Mouse (Mus musculus) heart, embryonic 11.5 days (tissue): ENCODE results near the gene Scd1. TPM values are rescaled to one million over a fixed set of nuclear protein-coding genes. Genes with fewer than 3 reads are reported as not detected.

Experiments
- ATAC-seq: fragments of 200-750 bp; cut with Nextera tagmentation; replicated peaks from 2 replicates; pipeline ENCODE4 v1.8.0; 2017; ENCODE audit warnings: moderate library complexity; ENCODE audit not compliant: insufficient number of reproducible peaks, low FRiP score, low TSS enrichment
- H3K27ac ChIP-seq: fragments of 300-500 bp; sonication (generic); 2 replicates; pipeline ENCODE4 v1.5.1; 2014; ENCODE audit warnings: mild to moderate bottlenecking, low read depth, low read length
- H3K27me3 ChIP-seq: fragments of 300-500 bp; sonication (generic); 2 replicates; pipeline ENCODE4 v1.6.1; 2014; ENCODE audit warnings: mild to moderate bottlenecking, low read length, mixed read lengths; ENCODE audit not compliant: control insufficient read depth, insufficient read depth
- H3K36me3 ChIP-seq: fragments of 300-500 bp; sonication (generic); 2 replicates; pipeline ENCODE4 v1.6.1; 2014; ENCODE audit warnings: mild to moderate bottlenecking, low read length, moderate library complexity, mixed read lengths; ENCODE audit not compliant: control insufficient read depth, insufficient read depth
- H3K4me1 ChIP-seq: fragments of 300-500 bp; sonication (generic); 2 replicates; pipeline ENCODE4 v1.6.1; 2014; ENCODE audit warnings: low read length; ENCODE audit not compliant: control insufficient read depth, insufficient read depth
- H3K4me2 ChIP-seq: fragments of 300-500 bp; sonication (generic); 2 replicates; pipeline ENCODE4 v1.6.1; 2014; ENCODE audit warnings: mild to moderate bottlenecking, moderate library complexity
- H3K4me3 ChIP-seq: fragments of 300-500 bp; sonication (generic); 2 replicates; pipeline ENCODE4 v1.5.1; 2014; ENCODE audit warnings: low read depth, low read length
- H3K9ac ChIP-seq: fragments of 300-500 bp; sonication (generic); 2 replicates; pipeline ENCODE4 v1.6.1; 2014; ENCODE audit warnings: mild to moderate bottlenecking, low read depth, low read length, moderate library complexity
- H3K9me3 ChIP-seq: fragments of 300-500 bp; sonication (generic); replicated peaks from 2 replicates; pipeline ENCODE4 v1.6.1; 2016; ENCODE audit warnings: low read length; ENCODE audit not compliant: control insufficient read depth
- WGBS: fragments of 180-500 bp; shearing (Covaris S2); extraction: QIAGEN DNeasy Blood & Tissue Kit; methylation state at CpG from one replicate; pipeline ENCODE4 v1.1.7; 2014; ENCODE audit not compliant: insufficient replicate concordance; 5-methylcytosine and 5-hydroxymethylcytosine counted together
- polyA plus RNA-seq: library from polyadenylated mRNA; unstranded; fragments of >200 nt; fragmentation: Nextera tagmentation; extraction: Ambion mirVana; gene quantifications from 2 replicates; pipeline ENCODE4 v1.2.1, GENCODE M21; 2014

Scd1 gene
- 2.1 and 2.2 TPM in 2 replicates for polyA plus RNA-seq

DNA sequence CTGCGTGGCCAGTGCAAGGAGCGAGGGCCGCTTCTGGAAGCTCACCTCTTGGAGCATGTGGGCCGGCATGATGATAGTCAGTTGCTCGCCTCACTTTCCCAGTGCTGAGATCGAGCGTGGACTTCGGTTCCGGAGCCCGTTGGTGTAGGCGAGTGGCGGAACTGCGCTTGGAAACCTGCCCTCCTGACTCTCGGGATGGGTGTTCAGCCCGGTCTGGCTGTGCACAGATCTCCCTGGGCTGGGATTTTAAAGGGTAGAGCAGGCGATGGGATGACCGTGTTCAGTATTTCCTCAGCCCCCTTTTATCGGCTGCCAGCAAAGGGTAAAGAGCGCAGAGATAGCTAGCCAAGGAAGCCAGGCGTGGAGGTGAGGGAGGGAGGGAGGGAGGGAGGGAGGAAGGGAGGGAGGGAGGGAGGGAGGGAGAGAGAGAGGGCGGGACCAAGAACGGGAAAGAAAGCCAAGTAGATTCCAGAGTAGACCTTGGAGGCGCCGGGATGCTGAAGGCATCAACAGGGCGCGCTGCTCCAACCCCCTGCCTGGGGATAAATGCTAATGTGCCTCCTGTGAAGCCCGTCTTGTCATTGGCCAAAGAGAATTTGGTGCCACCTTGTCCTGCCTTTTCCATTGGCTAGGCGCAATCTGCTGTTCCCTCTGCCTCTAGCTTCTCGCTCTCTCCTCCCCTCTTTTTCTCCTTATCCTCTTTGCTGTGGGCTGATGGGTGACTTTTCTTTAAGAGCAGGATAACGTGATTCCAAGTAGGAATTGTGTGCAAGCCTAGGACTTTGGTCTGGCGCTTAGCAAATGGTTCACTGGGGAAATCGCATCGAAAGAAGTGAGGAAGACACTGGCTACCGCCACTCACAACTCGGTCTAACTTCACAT is at the start of gene Scd1:
Gene Scd1, minus strand, starts transcription at position 539 of the 882 bp plus-strand sequence.
- ATAC-seq: peak; percentile 63; the same call in 1 of the 2 replicates
- peak within 1 kb of the TSS; percentile 47 for H3K4me3 ChIP-seq
- H3K4me1 ChIP-seq: no peaks in the 10 kb centered on the region
- peak within 1 kb of the TSS; percentile 52 for H3K9ac ChIP-seq
- H3K27ac ChIP-seq: no peak within 1 kb of the TSS
- no peaks in the 10 kb centered on the region for H3K9me3 ChIP-seq
- H3K4me2 ChIP-seq: peak within 1 kb of the TSS; percentile 78
- no peaks in the 10 kb centered on the region for H3K36me3 ChIP-seq
- H3K27me3 ChIP-seq: peaks cover 14% of the 10 kb centered on the region
- whole genome bisulfite sequencing: under 1% methylated on average over 33 of the region's 35 CpGs

DNA sequence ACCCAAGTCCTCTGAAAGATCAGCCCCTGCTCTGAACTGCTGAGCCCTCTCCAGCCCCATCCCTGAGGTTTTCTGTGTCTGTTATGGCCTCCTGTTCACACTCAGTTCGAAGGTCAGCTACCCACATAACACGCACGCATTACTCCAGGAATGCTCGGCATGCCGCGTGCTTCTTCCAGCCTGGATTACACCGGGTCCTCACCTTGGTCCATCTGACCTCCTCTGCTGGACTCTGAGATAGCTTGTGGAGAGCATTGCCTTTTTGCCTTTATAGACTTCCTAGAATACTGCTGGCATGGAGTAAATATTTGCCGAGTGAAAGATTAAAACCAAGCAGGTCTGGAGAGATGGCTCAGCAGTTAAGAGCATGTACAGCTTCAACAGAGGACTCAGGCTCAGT is 47.7 kb upstream of the Scd1 start:
- no peak for ATAC-seq

GRCm38 (mm10) chr19:44454862-44455261 is 47.2 kb upstream of the Scd1 start:
- no peaks in the 10 kb centered on the region for H3K9me3 ChIP-seq
- H3K27me3 ChIP-seq: no peaks in the 10 kb centered on the region
- H3K36me3 ChIP-seq: no peaks in the 10 kb centered on the region
- H3K9ac ChIP-seq: no peak overlapping the region
- H3K4me2 ChIP-seq: no peak overlapping the region
- H3K4me1 ChIP-seq: no peaks in the 10 kb centered on the region; the same call in 1 of the 2 replicates
- no peak for ATAC-seq
- 88% methylated on average over 6 of the region's 6 CpGs for WGBS
- H3K4me3 ChIP-seq: no peak overlapping the region
- H3K27ac ChIP-seq: no peak overlapping the region

More for the DNA sequence above, 47.7 kb upstream of the Scd1 start:
- no peak overlapping the region for H3K27ac ChIP-seq
- H3K36me3 ChIP-seq: no peaks in the 10 kb centered on the region
- no peaks in the 10 kb centered on the region for H3K9me3 ChIP-seq
- H3K27me3 ChIP-seq: no peaks in the 10 kb centered on the region
- 77% methylated on average over 8 of the region's 8 CpGs for WGBS
- H3K4me1 ChIP-seq: no peaks in the 10 kb centered on the region; the same call in 1 of the 2 replicates
- no peak overlapping the region for H3K9ac ChIP-seq
- H3K4me3 ChIP-seq: no peak overlapping the region
- no peak overlapping the region for H3K4me2 ChIP-seq

- no peak for ATAC-seq
- WGBS: 73% methylated on average over 4 of the region's 4 CpGs
- no peaks in the 10 kb centered on the region for H3K27me3 ChIP-seq
These were observed 40.2 kb upstream of the Scd1 start for GRCm38 (mm10) chr19:44447927-44448326.

GRCm38 (mm10) chr19:44445755-44446154 is 38.1 kb upstream of the Scd1 start:
- H3K27me3 ChIP-seq: no peaks in the 10 kb centered on the region
- H3K27ac ChIP-seq: no peak overlapping the region
- WGBS: 83% methylated on average over 3 of the region's 3 CpGs
- no peak overlapping the region for H3K4me3 ChIP-seq
- H3K9ac ChIP-seq: no peak overlapping the region
- no peaks in the 10 kb centered on the region for H3K36me3 ChIP-seq
- no peaks in the 10 kb centered on the region for H3K9me3 ChIP-seq
- no peak for ATAC-seq
- H3K4me2 ChIP-seq: no peak overlapping the region
- no peaks in the 10 kb centered on the region for H3K4me1 ChIP-seq

More at GRCm38 (mm10) chr19:44447927-44448326, 40.2 kb upstream of the Scd1 start:
- Histone ChIP-seq H3K9ac (no peak overlapping the region), H3K4me1 (no peaks in the 10 kb centered on the region), H3K9me3 (no peaks in the 10 kb centered on the region), H3K4me3 (no peak overlapping the region), H3K27ac (no peak overlapping the region), H3K36me3 (no peaks in the 10 kb centered on the region), H3K4me2 (no peak overlapping the region)

GRCm38 (mm10) chr19:44439302-44439701 is 31.6 kb upstream of the Scd1 start:
- no peak overlapping the region for H3K4me3 ChIP-seq
- H3K27ac ChIP-seq: no peak overlapping the region
- 35% methylated on average over 4 of the region's 4 CpGs for WGBS
- no peaks in the 10 kb centered on the region for H3K9me3 ChIP-seq
- H3K27me3 ChIP-seq: no peaks in the 10 kb centered on the region
- H3K36me3 ChIP-seq: no peaks in the 10 kb centered on the region
- ATAC-seq: no peak
- no peaks in the 10 kb centered on the region for H3K4me1 ChIP-seq
- H3K4me2 ChIP-seq: no peak overlapping the region
- H3K9ac ChIP-seq: no peak overlapping the region

GRCm38 (mm10) chr19:44437975-44438374 is 30.3 kb upstream of the Scd1 start:
- WGBS: 72% methylated on average over 6 of the region's 6 CpGs
- no peak for ATAC-seq
- H3K4me2 ChIP-seq: no peak overlapping the region

DNA sequence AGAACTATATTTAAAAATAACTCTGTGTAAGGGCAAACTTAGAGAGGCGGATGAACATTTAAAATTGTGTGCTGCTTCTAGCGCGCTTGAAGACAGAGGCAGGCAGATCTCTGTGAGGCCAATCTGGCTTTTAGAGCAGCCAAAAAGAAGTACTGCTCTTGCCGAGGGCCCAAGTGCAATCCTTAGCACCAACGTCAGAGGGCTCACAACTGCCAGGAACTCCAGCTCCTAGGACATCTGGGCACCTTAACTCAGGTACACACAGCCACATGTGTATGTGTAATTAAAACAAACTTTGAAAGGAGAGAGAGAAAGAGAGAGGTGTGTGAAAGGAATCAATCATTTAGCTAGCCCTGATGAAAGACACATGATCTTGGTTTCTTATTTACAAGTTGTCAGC is 24.4 kb upstream of the Scd1 start:
- no peak overlapping the region for H3K4me2 ChIP-seq
- no peaks in the 10 kb centered on the region for H3K9me3 ChIP-seq
- no peak overlapping the region for H3K4me3 ChIP-seq
- no peaks in the 10 kb centered on the region for H3K27me3 ChIP-seq
- 73% methylated on average over 5 of the region's 5 CpGs for WGBS
- H3K27ac ChIP-seq: no peak overlapping the region
- no peak overlapping the region for H3K9ac ChIP-seq
- H3K4me1 ChIP-seq: no peaks in the 10 kb centered on the region
- H3K36me3 ChIP-seq: no peaks in the 10 kb centered on the region
- ATAC-seq: no peak

More at GRCm38 (mm10) chr19:44437975-44438374, 30.3 kb upstream of the Scd1 start:
- Histone ChIP-seq H3K4me1 (no peaks in the 10 kb centered on the region), H3K27ac (no peak overlapping the region), H3K27me3 (no peaks in the 10 kb centered on the region), H3K4me3 (no peak overlapping the region), H3K9ac (no peak overlapping the region), H3K9me3 (no peaks in the 10 kb centered on the region), H3K36me3 (no peaks in the 10 kb centered on the region)
